Mouse (Mus musculus): ENCODE data around the gene Specc1l.
"Not testable (repeated sequence)": the region's sequence is repeated elsewhere in the genome, so short reads cannot be mapped to it uniquely, and the experiment has no call there.

The Specc1l gene

GRCm38 (mm10) chr10:75352541-75352940, 140.7 kb downstream of the Specc1l start:
- no peak for DNase-seq (ENCODE audit: low spot score in 2 of 2)

GRCm38 (mm10) chr10:75353838-75354241, 142.0 kb downstream of the Specc1l start:
- not testable (repeated sequence) for DNase-seq (ENCODE audit: low spot score in 2 of 2)

- DNase-seq (ENCODE audit: low spot score in 2 of 2), result no peak
Measured at GRCm38 (mm10) chr10:75355341-75355740, 143.5 kb downstream of the Specc1l start.

Measured in cerebellum, postnatal 4 days (tissue).